Mouse (Mus musculus): Measurements from ENCODE around the gene Ddb1.

The Ddb1 gene

DNA sequence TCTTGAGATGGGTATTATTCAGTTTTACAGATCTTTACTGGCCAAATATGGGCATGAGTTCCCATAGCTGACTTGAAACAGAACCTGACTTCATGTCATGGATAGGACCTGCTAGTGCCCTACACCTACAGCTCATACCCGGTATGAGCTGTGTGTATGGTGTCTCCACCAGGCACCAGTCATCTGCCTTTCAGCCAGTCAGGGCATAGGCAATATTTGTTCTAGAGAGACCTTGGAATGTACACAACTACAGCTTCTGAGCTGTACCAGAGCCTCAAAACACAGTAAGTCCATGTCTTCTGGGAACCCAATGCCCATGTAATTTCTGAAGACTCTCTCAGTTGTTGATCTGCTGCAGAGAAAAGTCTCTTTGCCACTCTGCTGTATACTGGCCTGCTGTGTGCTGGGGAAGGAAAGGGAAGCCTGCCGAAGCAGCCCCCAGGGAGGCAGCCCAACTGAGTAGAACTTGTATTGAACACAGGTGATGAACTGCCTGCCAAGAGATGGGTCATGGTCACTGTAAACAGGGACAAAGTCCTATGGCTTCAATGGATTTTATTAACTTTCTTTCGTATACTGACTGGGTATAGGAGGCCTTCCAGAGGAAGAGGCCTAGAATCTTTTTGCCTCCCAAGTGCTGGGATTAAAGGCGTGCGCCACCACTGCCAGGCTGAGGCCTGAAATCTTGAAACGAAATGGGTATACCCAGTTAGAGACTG lies 13.3 kb upstream of the Ddb1 start:
- DNase-seq: no peak

DNA sequence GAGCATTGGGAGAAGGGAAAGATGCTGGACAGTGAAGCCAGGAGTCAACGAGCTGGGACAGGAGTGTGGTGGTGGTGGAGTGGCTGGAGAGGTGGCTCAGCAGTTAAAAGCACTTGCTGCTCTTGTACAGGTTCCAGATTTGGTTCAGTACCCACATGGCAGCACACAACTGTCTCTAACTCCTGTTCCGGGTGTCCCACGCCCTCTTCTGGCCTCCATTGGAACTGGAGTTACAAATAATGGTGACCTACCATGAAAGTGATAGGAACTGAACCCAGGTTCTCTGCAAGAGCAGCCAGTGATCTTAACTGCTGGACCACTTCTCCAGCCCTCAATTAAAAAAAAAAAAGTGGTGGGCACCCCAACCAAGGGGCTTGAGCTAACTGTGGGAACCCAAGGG lies 6.9 kb upstream of the Ddb1 start:
- peak; percentile 42 for DNase-seq

DNA sequence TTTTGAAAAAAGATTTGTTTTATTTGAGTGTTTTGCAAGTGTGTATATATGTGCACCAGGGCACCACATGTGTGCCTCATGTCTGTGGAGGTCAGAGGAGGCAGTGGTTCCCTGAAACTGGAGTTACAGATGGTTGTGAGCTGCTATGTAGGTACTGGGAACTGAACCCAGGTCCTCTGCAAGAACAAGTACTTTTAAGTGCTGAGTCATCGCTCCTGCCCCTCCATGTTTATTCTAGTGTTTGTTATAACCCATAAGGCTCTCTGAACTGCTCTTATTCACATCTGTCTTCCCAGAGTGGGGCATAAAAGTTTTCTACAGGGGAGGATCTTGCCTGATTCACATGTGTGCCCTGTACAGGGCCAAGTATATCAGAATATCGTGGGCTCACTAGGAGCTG lies 5.5 kb upstream of the Ddb1 start:
- no peak for DNase-seq

- no peak for DNase-seq
Measured at GRCm38 (mm10) chr19:10602247-10602769, 2.8 kb upstream of the Ddb1 start.

DNA sequence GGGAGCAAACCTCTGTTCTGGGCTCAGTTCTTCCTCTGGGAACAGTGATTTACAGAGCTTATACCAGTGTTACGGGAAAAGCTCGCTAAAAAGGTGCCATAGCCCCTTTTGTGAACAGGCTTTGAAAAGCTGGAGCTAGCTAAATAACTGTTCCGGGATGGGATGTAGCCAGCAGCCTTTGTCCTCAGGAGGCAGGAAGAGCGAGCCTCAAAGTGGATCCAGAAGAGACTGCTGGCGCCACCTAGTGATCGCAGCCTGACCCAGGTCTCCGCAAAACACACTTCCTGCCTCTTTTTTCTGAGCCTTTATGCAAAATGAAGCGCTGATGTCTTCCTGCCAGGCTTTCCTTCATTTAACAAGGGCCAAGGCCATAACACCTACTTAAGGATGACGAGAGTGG lies 2.3 kb upstream of the Ddb1 start:
- peak; percentile 90 for DNase-seq

GRCm38 (mm10) chr19:10603660-10604523 lies 1.2 kb upstream of the Ddb1 start:
- no peak for DNase-seq

DNA sequence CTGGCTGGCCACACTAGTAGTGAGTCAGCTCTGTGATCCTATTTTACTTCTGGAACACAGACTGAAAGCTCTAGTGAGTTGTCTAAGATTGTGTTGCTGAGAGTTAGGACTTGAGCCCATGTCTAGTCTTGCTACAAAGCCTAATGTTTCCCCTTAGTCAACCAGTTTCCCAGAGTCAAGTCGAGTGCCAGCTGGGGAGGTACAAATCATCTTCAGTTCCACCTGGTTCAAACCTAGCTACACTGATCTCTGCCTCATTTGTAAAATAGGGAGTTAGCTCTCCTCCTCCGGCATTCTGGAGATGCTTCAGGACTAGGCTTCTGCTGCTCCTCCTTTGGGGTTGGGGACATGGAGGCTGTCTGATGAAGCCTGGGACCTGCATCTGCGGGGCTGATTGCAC lies 593 bp upstream of the Ddb1 start:
- DNase-seq: no peak

GRCm38 (mm10) chr19:10605901-10606622 lies 935 bp downstream of the Ddb1 start:
- DNase-seq: peak; percentile 64

DNA sequence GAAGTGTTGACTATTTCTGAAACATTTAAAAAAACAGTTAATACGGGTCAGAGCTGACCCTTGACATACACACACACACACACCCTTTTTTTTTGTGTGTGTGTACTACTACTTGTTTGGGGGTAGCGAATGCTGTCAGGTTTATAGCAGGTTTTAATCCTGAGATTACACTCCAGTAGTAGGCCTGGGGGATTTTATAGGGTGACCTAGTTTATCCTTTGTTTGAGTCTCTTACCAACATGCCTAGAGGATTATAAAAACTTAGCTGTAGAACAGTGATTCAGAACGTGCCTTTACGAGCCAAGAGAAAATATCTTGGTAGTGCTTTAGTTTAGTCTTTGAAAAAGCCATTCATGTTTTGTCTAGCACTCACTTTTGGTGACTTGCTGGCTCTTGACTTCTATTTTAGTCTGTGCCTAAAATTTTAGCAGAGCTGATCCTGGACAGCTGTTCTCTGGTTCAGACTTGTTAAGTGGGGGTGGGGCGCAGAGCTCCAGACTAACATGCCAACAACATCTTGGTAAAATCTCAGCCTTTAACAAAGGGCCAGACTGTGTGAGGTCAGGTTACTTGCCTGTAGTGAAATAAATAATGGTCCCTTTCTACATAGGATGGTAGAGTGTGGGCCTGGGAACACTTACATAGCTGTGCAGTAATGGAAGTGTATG lies 3.6 kb downstream of the Ddb1 start:
- no peak for DNase-seq

DNA sequence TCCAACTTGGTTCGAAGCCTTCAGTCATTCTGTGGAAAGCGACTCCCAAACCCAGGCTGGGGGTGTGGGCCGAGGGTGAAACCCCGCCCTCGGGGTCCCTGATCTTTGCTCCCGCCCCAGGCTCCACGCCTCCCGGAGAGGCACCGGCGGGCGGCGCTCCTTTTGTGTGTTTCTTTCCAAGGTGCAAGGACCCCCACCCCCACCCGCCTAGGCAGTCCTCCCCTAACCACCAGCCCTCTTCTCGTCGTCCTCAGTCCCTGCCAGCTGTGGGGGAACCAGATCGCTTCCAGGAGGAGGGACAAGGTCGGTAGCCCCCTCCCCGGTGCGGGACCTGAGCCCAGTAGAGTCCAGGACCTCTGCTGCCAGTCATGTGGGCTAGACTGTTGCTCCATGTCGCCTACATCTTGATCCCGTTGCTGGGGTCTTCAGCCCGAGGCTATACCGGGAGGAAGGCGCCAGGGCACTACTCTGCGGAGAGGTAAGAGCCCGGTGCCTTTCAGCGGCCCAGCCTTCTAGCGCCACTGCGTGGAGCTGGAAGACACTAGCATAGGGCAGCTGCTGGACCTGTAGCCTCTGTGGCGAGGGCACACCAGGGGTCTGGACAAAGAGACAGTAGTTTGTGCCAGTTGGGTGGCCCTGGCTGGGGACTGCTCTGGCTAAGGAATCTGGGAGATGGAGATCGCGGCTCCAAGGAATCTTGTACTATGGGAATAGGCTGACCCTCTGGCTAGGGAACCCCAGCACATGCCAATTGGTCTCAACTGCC lies 29.2 kb downstream of the Ddb1 start, which contains the start of gene Vwce:
Vwce (plus strand) TSS at position 108 of the 766 bp plus-strand sequence.
- DNase-seq: peak; percentile 78

- peak; percentile 85 for DNase-seq
Measured at GRCm38 (mm10) chr19:10634872-10635318, 29.8 kb downstream of the Ddb1 start.

DNA sequence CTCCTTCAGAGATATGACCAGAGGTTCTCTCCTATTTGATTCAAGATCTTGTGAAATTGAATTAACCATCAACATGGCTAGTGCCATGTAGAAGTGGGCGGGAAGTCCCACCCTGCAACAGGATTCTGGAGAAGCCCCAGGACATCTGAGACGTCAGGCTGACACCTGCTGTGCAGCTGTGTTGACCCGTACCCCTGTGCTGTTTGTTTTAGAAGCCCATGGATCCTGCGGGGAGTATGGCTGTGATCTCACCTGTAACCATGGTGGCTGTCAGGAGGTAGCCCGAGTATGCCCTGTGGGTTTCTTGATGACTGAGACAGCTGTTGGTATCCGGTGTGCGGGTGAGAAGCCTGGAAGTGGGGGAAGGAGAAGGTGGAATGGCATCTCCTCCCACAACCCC lies 32.7 kb downstream of the Ddb1 start:
- DNase-seq: no peak

DNA sequence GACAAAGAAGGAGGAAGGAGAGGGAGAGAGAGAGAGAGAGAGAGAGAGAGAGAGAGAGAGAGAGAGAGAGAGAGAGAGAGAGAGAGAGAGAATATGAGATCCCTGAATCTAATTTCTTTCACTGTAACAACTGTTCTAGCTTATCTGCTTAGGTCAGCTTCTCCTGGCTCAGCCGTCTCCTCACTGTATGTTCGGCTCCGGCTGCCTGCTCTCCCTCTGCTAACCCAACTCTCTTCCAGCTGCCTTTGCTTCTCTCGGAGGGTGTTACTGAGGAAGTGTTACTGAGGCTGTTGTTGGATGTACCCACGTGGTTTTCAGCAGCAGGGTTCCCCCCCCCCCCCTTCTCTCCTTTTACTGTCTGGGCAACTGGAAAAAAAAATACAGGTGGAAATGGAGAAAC lies 35.0 kb downstream of the Ddb1 start:
- peak; percentile 59 for DNase-seq

GRCm38 (mm10) chr19:10640589-10641378 lies 35.7 kb downstream of the Ddb1 start:
- no peak for DNase-seq

- DNase-seq: no peak
Measured at GRCm38 (mm10) chr19:10645616-10646015, 40.5 kb downstream of the Ddb1 start.

DNA sequence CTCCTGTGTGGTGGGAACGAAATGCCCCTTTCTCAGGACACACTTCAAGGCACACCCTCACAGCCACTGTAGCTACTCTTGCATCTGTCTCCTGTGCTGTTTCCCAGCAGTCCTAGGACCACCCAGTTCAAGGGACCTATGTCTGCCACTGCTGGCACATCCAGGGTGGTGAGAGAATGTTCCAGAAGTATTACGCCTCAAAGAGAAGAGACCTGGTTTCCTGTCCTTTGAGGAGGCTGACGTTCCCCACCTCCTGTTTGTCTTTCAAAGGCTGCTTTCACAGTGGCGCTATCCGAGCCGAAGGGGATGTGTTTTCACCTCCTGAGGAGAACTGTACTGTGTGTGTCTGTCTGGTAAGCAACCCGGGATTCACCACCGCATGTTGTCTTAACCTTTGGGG lies 43.0 kb downstream of the Ddb1 start:
- no peak for DNase-seq

GRCm38 (mm10) chr19:10656058-10656457 lies 50.9 kb downstream of the Ddb1 start:
- no peak for DNase-seq

- peak; percentile 47 for DNase-seq
Measured at GRCm38 (mm10) chr19:10657742-10658141, 52.6 kb downstream of the Ddb1 start.

DNA sequence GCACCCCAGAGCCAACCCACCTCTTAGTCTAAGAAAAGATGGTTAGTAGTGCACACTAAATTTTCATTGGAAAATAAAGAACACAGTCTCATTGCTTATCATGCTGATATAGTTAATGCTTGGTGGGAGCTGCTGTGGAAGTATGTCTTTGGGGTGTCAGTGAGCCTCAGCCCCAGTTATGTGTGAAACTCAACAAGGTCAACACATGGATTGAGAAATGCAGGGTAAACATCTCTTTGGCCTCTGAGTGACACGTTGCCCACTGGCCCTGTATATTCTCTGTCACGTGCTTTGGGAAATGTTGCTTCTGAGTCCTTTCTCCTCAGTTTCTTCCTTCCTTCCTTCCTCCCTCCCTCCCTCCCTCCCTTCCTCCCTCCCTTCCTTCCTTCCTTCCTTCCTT lies 53.3 kb downstream of the Ddb1 start:
- DNase-seq: no peak

DNA sequence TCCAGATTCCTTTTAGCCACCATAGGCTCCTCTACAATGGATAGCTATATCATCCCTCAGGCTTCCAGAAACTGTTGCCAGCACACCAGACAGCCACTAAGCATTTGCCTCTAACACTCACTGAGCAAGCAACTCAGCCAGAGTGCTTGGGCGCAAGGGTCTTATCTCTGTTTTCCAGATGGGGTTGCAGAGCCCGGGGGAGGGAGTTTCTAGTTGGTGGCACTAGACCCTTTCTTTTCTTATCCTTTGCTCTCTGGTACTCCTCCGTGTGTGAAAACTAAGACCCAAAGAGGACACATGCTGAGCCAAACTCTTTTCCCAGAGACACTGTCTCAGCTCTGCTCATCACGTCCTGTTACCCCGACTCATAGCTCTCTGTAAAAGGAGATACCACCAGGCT lies 56.2 kb downstream of the Ddb1 start:
- DNase-seq: peak; percentile 89

DNA sequence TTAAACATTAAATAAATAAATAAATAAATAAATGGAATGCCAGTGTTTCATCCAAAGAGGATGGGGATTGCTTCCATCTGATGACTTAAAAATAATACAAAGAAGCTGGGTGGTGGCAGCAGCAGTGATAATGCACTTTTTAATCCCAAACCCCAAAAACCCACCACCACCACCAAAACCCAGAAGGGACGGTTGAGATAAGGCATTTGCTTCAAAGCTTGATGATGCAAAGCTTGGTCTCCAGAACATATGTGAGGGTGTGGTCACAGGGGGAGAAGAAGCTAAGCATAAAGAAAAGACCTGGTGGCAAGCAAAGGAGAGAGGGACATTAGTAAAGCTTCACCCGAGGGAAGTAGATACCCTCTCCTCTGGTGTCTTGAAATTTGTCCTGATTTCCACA lies 56.8 kb downstream of the Ddb1 start:
- DNase-seq: peak; percentile 72
